Mouse (Mus musculus): ENCODE data around the gene R3hdm2. TPM values are rescaled to one million over a fixed set of nuclear protein-coding genes. Genes with fewer than 3 reads are reported as not detected.

The R3hdm2 gene
- polyA plus RNA-seq, 1 experiment from 2014 or later: 18.3 TPM

- H3K27me3 ChIP-seq (replicated peaks; ENCODE audit: control insufficient read depth, insufficient read depth, low read length): no peaks in the 10 kb centered on the region
- no peaks in the 10 kb centered on the region; the same call in 1 of the 2 replicates for H3K36me3 ChIP-seq (ENCODE audit: control insufficient read depth, insufficient read depth, low read length)
- no peaks in the 10 kb centered on the region for H3K9me3 ChIP-seq (ENCODE audit: control insufficient read depth, low read length)
- no peak for ATAC-seq
- H3K4me2 ChIP-seq (ENCODE audit: low read depth, low read length): no peak overlapping the region
- no peak overlapping the region for H3K4me3 ChIP-seq (ENCODE audit: low read length)
- peaks cover 15% of the 10 kb centered on the region for H3K4me1 ChIP-seq (ENCODE audit: control insufficient read depth, insufficient read depth, low read length)
- no peak overlapping the region for H3K27ac ChIP-seq (ENCODE audit: low read length)
- WGBS: 91% methylated on average over 1 of the region's 1 CpGs
- no peak overlapping the region for H3K9ac ChIP-seq (ENCODE audit: low read depth, low read length)
These were observed 47.9 kb downstream of the R3hdm2 start for GRCm38 (mm10) chr10:127427987-127428386.

- Histone ChIP-seq H3K9me3 (ENCODE audit: control insufficient read depth, low read length) (no peaks in the 10 kb centered on the region), H3K4me3 (ENCODE audit: low read length) (no peak overlapping the region), H3K4me2 (ENCODE audit: low read depth, low read length) (no peak overlapping the region), H3K27ac (ENCODE audit: low read length) (no peak overlapping the region), H3K9ac (ENCODE audit: low read depth, low read length) (no peak overlapping the region), H3K4me1 (ENCODE audit: control insufficient read depth, insufficient read depth, low read length) (peaks cover 15% of the 10 kb centered on the region), H3K36me3 (ENCODE audit: control insufficient read depth, insufficient read depth, low read length) (no peaks in the 10 kb centered on the region; the same call in 1 of the 2 replicates), H3K27me3 (replicated peaks; ENCODE audit: control insufficient read depth, insufficient read depth, low read length) (no peaks in the 10 kb centered on the region)
- WGBS: 54% methylated on average over 1 of the region's 1 CpGs
- ATAC-seq: no peak
These were observed 49.4 kb downstream of the R3hdm2 start for GRCm38 (mm10) chr10:127429538-127429937.

GRCm38 (mm10) chr10:127432466-127432865 lies 52.3 kb downstream of the R3hdm2 start:
- Histone ChIP-seq H3K36me3 (ENCODE audit: control insufficient read depth, insufficient read depth, low read length) (no peaks in the 10 kb centered on the region; the same call in 1 of the 2 replicates), H3K4me2 (ENCODE audit: low read depth, low read length) (no peak overlapping the region), H3K4me1 (ENCODE audit: control insufficient read depth, insufficient read depth, low read length) (no peaks in the 10 kb centered on the region), H3K9me3 (ENCODE audit: control insufficient read depth, low read length) (no peaks in the 10 kb centered on the region), H3K9ac (ENCODE audit: low read depth, low read length) (no peak overlapping the region), H3K4me3 (ENCODE audit: low read length) (no peak overlapping the region), H3K27ac (ENCODE audit: low read length) (no peak overlapping the region), H3K27me3 (replicated peaks; ENCODE audit: control insufficient read depth, insufficient read depth, low read length) (no peaks in the 10 kb centered on the region)
- no peak for ATAC-seq
- WGBS: 94% methylated on average over 4 of the region's 4 CpGs

- no peak overlapping the region for H3K27ac ChIP-seq (ENCODE audit: low read length)
- H3K4me3 ChIP-seq (ENCODE audit: low read length): no peak overlapping the region
- H3K4me1 ChIP-seq (ENCODE audit: control insufficient read depth, insufficient read depth, low read length): peaks cover 3% of the 10 kb centered on the region; the same call in 1 of the 2 replicates
- no peak overlapping the region for H3K9ac ChIP-seq (ENCODE audit: low read depth, low read length)
- ATAC-seq: no peak
- 87% methylated on average over 5 of the region's 5 CpGs for WGBS
- H3K9me3 ChIP-seq (ENCODE audit: control insufficient read depth, low read length): no peaks in the 10 kb centered on the region
- no peaks in the 10 kb centered on the region for H3K36me3 ChIP-seq (ENCODE audit: control insufficient read depth, insufficient read depth, low read length)
- no peak overlapping the region for H3K4me2 ChIP-seq (ENCODE audit: low read depth, low read length)
- H3K27me3 ChIP-seq (replicated peaks; ENCODE audit: control insufficient read depth, insufficient read depth, low read length): no peaks in the 10 kb centered on the region
These were observed 57.4 kb downstream of the R3hdm2 start for GRCm38 (mm10) chr10:127437354-127438113.

DNA sequence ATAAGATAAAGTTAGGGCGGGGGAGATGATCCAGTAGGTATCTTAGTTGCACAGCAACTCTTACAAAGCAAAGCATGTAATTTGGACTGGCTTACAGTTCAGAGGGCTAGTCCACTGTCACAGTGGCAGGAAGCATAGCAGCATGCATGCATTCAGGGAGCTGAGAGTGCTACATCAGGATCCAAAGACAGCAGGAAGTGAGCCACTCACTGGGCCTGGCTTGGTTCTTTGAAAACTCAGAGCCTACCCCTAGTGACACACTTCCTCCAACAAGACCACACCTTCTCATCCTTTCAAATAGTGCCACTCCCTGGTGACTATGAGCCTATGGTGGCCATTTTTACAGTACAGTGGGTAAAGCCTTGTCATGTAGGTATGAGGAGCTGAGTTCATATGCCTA lies 73.6 kb downstream of the R3hdm2 start:
- Histone ChIP-seq H3K27me3 (replicated peaks; ENCODE audit: control insufficient read depth, insufficient read depth, low read length) (no peaks in the 10 kb centered on the region), H3K4me3 (ENCODE audit: low read length) (no peak overlapping the region), H3K4me2 (ENCODE audit: low read depth, low read length) (no peak overlapping the region), H3K9ac (ENCODE audit: low read depth, low read length) (no peak overlapping the region), H3K36me3 (ENCODE audit: control insufficient read depth, insufficient read depth, low read length) (peaks cover 19% of the 10 kb centered on the region), H3K4me1 (ENCODE audit: control insufficient read depth, insufficient read depth, low read length) (no peaks in the 10 kb centered on the region), H3K9me3 (ENCODE audit: control insufficient read depth, low read length) (no peaks in the 10 kb centered on the region), H3K27ac (ENCODE audit: low read length) (no peak overlapping the region)
- no peak for ATAC-seq
- 92% methylated on average over 1 of the region's 1 CpGs for WGBS

GRCm38 (mm10) chr10:127462411-127463096 lies 82.4 kb downstream of the R3hdm2 start:
- H3K9ac ChIP-seq (ENCODE audit: low read depth, low read length): no peak overlapping the region
- peak; percentile 88 for ATAC-seq
- WGBS: 78% methylated on average over 5 of the region's 5 CpGs
- peaks cover 5% of the 10 kb centered on the region for H3K36me3 ChIP-seq (ENCODE audit: control insufficient read depth, insufficient read depth, low read length)
- no peak overlapping the region for H3K4me3 ChIP-seq (ENCODE audit: low read length)
- H3K27me3 ChIP-seq (replicated peaks; ENCODE audit: control insufficient read depth, insufficient read depth, low read length): no peaks in the 10 kb centered on the region
- no peaks in the 10 kb centered on the region for H3K9me3 ChIP-seq (ENCODE audit: control insufficient read depth, low read length)
- no peaks in the 10 kb centered on the region for H3K4me1 ChIP-seq (ENCODE audit: control insufficient read depth, insufficient read depth, low read length)
- H3K27ac ChIP-seq (ENCODE audit: low read length): peak overlapping the region; percentile 57; the same call in 1 of the 2 replicates
- no peak overlapping the region for H3K4me2 ChIP-seq (ENCODE audit: low read depth, low read length)

- Histone ChIP-seq H3K9me3 (ENCODE audit: control insufficient read depth, low read length) (no peaks in the 10 kb centered on the region), H3K36me3 (ENCODE audit: control insufficient read depth, insufficient read depth, low read length) (peaks cover 6% of the 10 kb centered on the region; the same call in 1 of the 2 replicates), H3K4me1 (ENCODE audit: control insufficient read depth, insufficient read depth, low read length) (no peaks in the 10 kb centered on the region; the same call in 1 of the 2 replicates), H3K4me2 (ENCODE audit: low read depth, low read length) (no peak overlapping the region), H3K27me3 (replicated peaks; ENCODE audit: control insufficient read depth, insufficient read depth, low read length) (no peaks in the 10 kb centered on the region), H3K27ac (ENCODE audit: low read length) (peak overlapping the region; percentile 34; the same call in 1 of the 2 replicates), H3K4me3 (ENCODE audit: low read length) (no peak overlapping the region), H3K9ac (ENCODE audit: low read depth, low read length) (no peak overlapping the region)
- 69% methylated on average over 15 of the region's 15 CpGs for WGBS
- peak; percentile 53; the same call in 1 of the 2 replicates for ATAC-seq
These were observed 91.3 kb downstream of the R3hdm2 start for GRCm38 (mm10) chr10:127471281-127471988.

GRCm38 (mm10) chr10:127472722-127473121 lies 92.6 kb downstream of the R3hdm2 start:
- 90% methylated on average over 9 of the region's 9 CpGs for WGBS

DNA sequence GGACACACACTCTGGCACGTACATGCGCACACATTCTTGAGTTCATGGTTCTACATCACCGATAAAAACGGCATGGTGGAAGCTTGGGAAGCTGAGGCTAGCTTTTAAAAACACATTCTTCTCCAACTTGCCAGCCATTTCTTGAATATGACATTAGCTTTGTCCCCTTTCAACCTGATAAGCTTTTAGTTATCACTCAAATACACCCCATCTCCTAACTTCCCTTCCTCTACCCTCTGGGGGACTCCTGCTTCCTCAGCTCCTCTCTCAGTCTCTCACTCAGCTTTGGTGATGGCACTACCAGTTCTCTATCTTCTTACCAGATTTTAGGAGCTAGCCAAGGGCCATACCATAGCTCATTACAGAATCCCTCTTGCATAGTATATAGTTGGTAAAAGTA lies 95.0 kb downstream of the R3hdm2 start:
- no peak overlapping the region for H3K9ac ChIP-seq (ENCODE audit: low read depth, low read length)
- H3K27me3 ChIP-seq (replicated peaks; ENCODE audit: control insufficient read depth, insufficient read depth, low read length): no peaks in the 10 kb centered on the region
- no peak overlapping the region for H3K4me2 ChIP-seq (ENCODE audit: low read depth, low read length)
- WGBS: 95% methylated on average over 4 of the region's 4 CpGs
- H3K9me3 ChIP-seq (ENCODE audit: control insufficient read depth, low read length): no peaks in the 10 kb centered on the region
- H3K36me3 ChIP-seq (ENCODE audit: control insufficient read depth, insufficient read depth, low read length): peaks cover 7% of the 10 kb centered on the region
- H3K27ac ChIP-seq (ENCODE audit: low read length): no peak overlapping the region
- ATAC-seq: no peak
- no peak overlapping the region for H3K4me3 ChIP-seq (ENCODE audit: low read length)
- H3K4me1 ChIP-seq (ENCODE audit: control insufficient read depth, insufficient read depth, low read length): no peaks in the 10 kb centered on the region; the same call in 1 of the 2 replicates

More at GRCm38 (mm10) chr10:127472722-127473121, 92.6 kb downstream of the R3hdm2 start:
- Histone ChIP-seq H3K9ac (ENCODE audit: low read depth, low read length) (no peak overlapping the region), H3K4me1 (ENCODE audit: control insufficient read depth, insufficient read depth, low read length) (no peaks in the 10 kb centered on the region; the same call in 1 of the 2 replicates), H3K27ac (ENCODE audit: low read length) (no peak overlapping the region), H3K4me3 (ENCODE audit: low read length) (no peak overlapping the region), H3K27me3 (replicated peaks; ENCODE audit: control insufficient read depth, insufficient read depth, low read length) (no peaks in the 10 kb centered on the region), H3K4me2 (ENCODE audit: low read depth, low read length) (no peak overlapping the region), H3K36me3 (ENCODE audit: control insufficient read depth, insufficient read depth, low read length) (peaks cover 8% of the 10 kb centered on the region), H3K9me3 (ENCODE audit: control insufficient read depth, low read length) (no peaks in the 10 kb centered on the region)
- no peak for ATAC-seq

All from intestine, embryonic 16.5 days (tissue).